Mouse (Mus musculus): ENCODE results near the gene Adgrf1.

Adgrf1 gene

DNA sequence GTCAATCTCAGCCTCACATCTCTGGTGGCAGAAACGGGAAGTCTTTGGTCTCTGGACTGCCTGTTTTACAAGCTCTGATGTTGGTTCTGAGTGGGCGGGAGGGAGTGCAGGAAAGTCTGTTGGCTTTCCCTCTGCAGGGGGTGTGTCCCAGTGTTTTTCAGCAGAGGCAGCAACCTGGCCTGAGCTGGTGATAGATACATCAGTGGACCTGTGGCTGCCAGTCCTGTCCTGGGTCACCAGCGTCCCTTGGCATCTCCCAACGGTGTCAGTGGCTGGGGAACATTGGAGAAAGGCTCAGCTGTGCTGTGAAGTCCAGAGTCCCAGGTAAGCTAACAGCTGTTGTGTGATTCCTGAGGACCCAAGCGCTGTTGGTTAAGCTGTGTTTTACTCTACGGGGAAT lies at the start of gene Adgrf1:
TSS of gene Adgrf1 (plus strand) at position 169 of the 400 bp plus-strand sequence.
- ATAC-seq (ENCODE audit: insufficient number of reproducible peaks, low FRiP score, low TSS enrichment): no peak

- no peak for ATAC-seq (ENCODE audit: insufficient number of reproducible peaks, low FRiP score, low TSS enrichment)
Measured at GRCm38 (mm10) chr17:43226101-43226500, 44.0 kb upstream of the Adgrf1 start.

- peak; percentile 78 for ATAC-seq (ENCODE audit: insufficient number of reproducible peaks, low FRiP score, low TSS enrichment)
Measured at GRCm38 (mm10) chr17:43229621-43230513, 40.3 kb upstream of the Adgrf1 start.

DNA sequence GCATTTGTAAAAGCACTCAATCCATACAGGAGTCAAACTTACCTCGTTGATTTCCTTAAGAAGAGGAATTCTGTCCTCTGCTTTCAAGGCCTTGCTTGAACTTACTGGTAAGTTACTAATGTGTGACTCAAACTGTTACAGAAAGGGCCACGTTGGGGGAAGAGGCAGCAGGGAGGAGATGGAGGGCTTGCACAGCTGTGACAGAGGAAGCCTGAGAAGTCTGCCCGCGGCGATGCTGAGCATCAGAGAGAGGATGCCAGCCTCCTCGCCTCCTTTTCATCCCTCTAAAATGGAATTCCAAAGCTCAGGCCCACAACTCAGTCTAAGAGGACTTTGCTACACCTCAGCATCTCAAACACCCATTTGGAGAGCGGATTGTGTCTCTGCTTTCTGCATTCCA lies 39.3 kb upstream of the Adgrf1 start:
- ATAC-seq (ENCODE audit: insufficient number of reproducible peaks, low FRiP score, low TSS enrichment): no peak

- no peak for ATAC-seq (ENCODE audit: insufficient number of reproducible peaks, low FRiP score, low TSS enrichment)
Measured at GRCm38 (mm10) chr17:43232769-43233168, 37.4 kb upstream of the Adgrf1 start.

- no peak for ATAC-seq (ENCODE audit: insufficient number of reproducible peaks, low FRiP score, low TSS enrichment)
Measured at GRCm38 (mm10) chr17:43236656-43237250, 33.4 kb upstream of the Adgrf1 start.

DNA sequence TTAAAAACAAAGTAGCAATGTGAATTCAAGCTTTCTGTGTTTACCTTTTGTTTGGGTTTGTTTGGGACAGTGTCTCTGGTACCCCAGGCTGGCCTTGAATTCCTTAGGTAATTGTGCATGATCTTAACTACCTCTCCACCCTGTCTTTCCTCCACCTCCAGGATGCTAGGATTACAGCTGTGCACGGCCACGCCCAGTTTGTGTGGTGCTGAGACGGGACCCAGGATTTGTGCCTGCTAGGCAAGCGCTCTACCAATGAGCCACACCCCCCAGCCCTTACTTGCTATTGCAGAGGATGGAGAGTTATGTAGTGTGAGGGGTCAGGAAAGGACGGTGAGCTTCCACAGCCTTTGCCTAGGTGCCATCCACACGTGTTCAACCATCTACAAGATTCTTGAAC lies 31.1 kb upstream of the Adgrf1 start:
- no peak for ATAC-seq (ENCODE audit: insufficient number of reproducible peaks, low FRiP score, low TSS enrichment)

- no peak for ATAC-seq (ENCODE audit: insufficient number of reproducible peaks, low FRiP score, low TSS enrichment)
Measured at GRCm38 (mm10) chr17:43241134-43241533, 29.0 kb upstream of the Adgrf1 start.

DNA sequence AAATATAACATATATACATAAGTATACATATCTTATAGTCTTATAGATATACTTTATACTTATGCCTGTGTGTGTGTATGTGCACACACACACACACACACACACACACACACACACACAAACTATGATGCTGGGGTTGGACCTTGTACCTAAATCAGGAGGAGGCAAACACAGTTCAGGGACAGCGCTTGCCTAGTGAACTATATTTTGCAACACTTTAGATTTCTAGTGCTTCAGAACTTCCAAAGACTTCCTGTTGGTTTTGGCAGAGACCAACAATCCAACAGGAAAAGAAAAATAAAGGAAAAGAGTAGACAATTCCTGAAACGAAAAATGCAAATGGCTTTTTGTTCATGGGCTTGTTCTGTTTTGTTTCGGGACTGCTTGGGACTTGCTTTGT lies 27.5 kb upstream of the Adgrf1 start:
- no peak for ATAC-seq (ENCODE audit: insufficient number of reproducible peaks, low FRiP score, low TSS enrichment)

- no peak for ATAC-seq (ENCODE audit: insufficient number of reproducible peaks, low FRiP score, low TSS enrichment)
Measured at GRCm38 (mm10) chr17:43245364-43245763, 24.8 kb upstream of the Adgrf1 start.

- ATAC-seq (ENCODE audit: insufficient number of reproducible peaks, low FRiP score, low TSS enrichment): no peak
Measured at GRCm38 (mm10) chr17:43247245-43247644, 22.9 kb upstream of the Adgrf1 start.

GRCm38 (mm10) chr17:43249645-43250044 lies 20.5 kb upstream of the Adgrf1 start:
- no peak for ATAC-seq (ENCODE audit: insufficient number of reproducible peaks, low FRiP score, low TSS enrichment)

GRCm38 (mm10) chr17:43251249-43252125 lies 18.6 kb upstream of the Adgrf1 start:
- ATAC-seq (ENCODE audit: insufficient number of reproducible peaks, low FRiP score, low TSS enrichment): no peak

GRCm38 (mm10) chr17:43252846-43253245 lies 17.3 kb upstream of the Adgrf1 start:
- no peak for ATAC-seq (ENCODE audit: insufficient number of reproducible peaks, low FRiP score, low TSS enrichment)

DNA sequence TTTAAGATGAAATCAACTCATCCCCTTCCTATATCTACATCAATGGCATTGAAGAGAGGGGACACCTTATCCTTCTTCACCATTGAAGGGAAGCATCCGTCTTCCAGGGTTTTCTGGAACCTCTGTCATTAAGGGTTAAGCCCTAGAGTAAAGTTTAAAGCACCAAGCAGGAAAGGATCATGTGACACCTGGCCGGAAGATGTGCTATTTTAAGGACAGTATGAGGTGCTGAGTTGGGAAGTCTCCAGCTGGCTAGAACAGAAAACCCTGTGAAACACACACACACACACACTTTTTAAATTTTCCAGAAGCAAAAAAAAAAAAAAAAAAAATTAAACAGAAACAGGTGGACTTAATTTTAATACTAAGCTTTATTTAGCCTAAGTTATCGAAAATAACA lies 15.9 kb upstream of the Adgrf1 start:
- ATAC-seq (ENCODE audit: insufficient number of reproducible peaks, low FRiP score, low TSS enrichment): no peak

- no peak for ATAC-seq (ENCODE audit: insufficient number of reproducible peaks, low FRiP score, low TSS enrichment)
Measured at GRCm38 (mm10) chr17:43256536-43257135, 13.5 kb upstream of the Adgrf1 start.

- ATAC-seq (ENCODE audit: insufficient number of reproducible peaks, low FRiP score, low TSS enrichment): peak; percentile 93
Measured at GRCm38 (mm10) chr17:43257699-43258098, 12.4 kb upstream of the Adgrf1 start.

GRCm38 (mm10) chr17:43261937-43262336 lies 8.2 kb upstream of the Adgrf1 start:
- ATAC-seq (ENCODE audit: insufficient number of reproducible peaks, low FRiP score, low TSS enrichment): no peak

DNA sequence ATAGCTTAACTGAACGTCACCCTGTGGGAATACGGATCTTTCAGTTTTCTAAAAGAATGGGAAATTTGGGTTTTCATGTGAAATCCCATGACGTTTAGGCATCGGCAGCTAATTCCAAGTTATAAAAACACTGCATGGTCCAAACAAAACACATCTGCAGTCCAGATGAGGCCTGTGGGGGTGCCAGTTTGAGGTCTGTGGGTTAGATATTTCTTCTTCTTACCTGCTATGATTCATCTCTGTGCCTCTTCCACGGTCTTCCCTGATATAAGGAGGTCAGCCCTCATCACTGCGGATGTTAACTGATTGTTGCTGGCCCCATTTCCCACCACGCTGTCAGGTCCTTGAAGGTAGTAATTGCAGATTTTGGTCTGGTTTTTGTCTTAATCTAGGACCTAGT lies 5.4 kb upstream of the Adgrf1 start:
- no peak for ATAC-seq (ENCODE audit: insufficient number of reproducible peaks, low FRiP score, low TSS enrichment)

- peak; percentile 80 for ATAC-seq (ENCODE audit: insufficient number of reproducible peaks, low FRiP score, low TSS enrichment)
Measured at GRCm38 (mm10) chr17:43265178-43265837, 4.8 kb upstream of the Adgrf1 start.

Measured in cerebellum, adult (tissue).